Mouse (Mus musculus) small intestine, adult 2 months (tissue): ENCODE results near the gene Pltp.

ENCODE experiments used
- CTCF ChIP-seq: fragments of 200-500 bp; IDR thresholded peaks from 2 replicates; pipeline ENCODE4 v1.5.1; 2012; ENCODE audit warnings: low read depth, mild to moderate bottlenecking, control low read depth, inconsistent platforms, low read length, moderate library complexity, mixed read lengths; ENCODE audit not compliant: insufficient replicate concordance, insufficient read length; ENCODE audit errors: extremely low read depth
- POLR2A ChIP-seq: fragments of 200-500 bp; IDR thresholded peaks from 2 replicates; pipeline ENCODE4 v1.6.1; 2012; ENCODE audit warnings: low read depth, mild to moderate bottlenecking, control low read depth, inconsistent platforms, low read length, moderate library complexity

GRCm38 (mm10) chr2:164832032-164832747 lies 25.3 kb downstream of the Pltp start:
- TF ChIP-seq POLR2A (no peak), CTCF (no peak)
